Comparison of ENCODE assay signal across 9 mouse cellular contexts in the genomic region with DNA sequence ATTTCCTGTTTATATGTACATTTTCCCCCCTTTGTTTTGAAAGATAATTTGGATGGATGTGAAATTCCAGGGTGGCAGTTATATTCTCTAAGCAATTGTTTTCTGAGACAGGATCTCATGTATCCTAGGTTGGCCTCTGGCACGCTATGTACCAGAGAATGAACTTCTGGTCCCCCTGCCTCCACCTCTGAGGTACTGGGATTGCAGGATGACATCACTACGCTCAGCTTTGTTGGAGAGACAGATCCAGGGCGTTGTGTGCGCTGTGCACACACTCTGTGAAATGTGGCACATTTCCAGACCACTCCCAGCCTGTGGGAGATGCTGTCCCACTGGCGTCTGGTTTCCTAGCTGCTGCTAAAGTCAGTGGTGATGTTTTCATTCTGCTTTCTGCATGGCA. TPM values are rescaled to one million over a fixed set of nuclear protein-coding genes. Genes with fewer than 3 reads are reported as not detected.
A peak's percentile ranks its signal among the peaks of the same experiment; 100 is the strongest.
DNase-seq lines count a peak whose midpoint lies in the region; ATAC-seq and TF ChIP-seq lines count a peak whose summit lies in the region.
"Had no signal": no experiment of that assay in that cellular context is flagged by ENCODE, and none has a peak within 500 bp of the region (broad histone marks: within the 10 kb centered on the region; RNA-seq: fewer than 3 reads in every experiment).

No protein-coding gene starts in this region.

- 0 out of 2 replicates have a peak, but pooled peaks have one; percentile 33 for TF ChIP-seq EP300 in heart, postnatal 0 days (IDR thresholded peaks at IDR 0.05; ENCODE audit: low read depth)

- DNase-seq in hindbrain, embryonic 10.5 days (ENCODE audit: low spot score) = no peak
- DNase-seq in brain, adult 2 months (ENCODE audit: low read depth, low spot score) = peak; percentile 61
- DNase-seq in heart, postnatal 0 days (ENCODE audit: low spot score) = peak; percentile 62
- no peak for DNase-seq in cerebellum, postnatal 4 days (ENCODE audit: low spot score in 2 of 2)
- no peak for DNase-seq in T-cell, adult 2 months (ENCODE audit: low spot score)

- H3K4me3 ChIP-seq in hindbrain, embryonic 13.5 days = no peak overlapping the region
- H3K4me3 ChIP-seq in hindbrain, embryonic 10.5 days = no peak overlapping the region
- no peak overlapping the region for H3K4me3 ChIP-seq in heart, postnatal 0 days (ENCODE audit: low read depth, low read length)
- H3K4me3 ChIP-seq in limb, embryonic 13.5 days = no peak overlapping the region

- TF ChIP-seq CTCF in heart, postnatal 0 days (IDR thresholded peaks at IDR 0.05; ENCODE audit: low read depth) = no peak

- H3K4me2 ChIP-seq in hindbrain, embryonic 13.5 days = no peak overlapping the region
- H3K4me2 ChIP-seq in heart, postnatal 0 days (ENCODE audit: low read depth, low read length) = peak overlapping the region; percentile 12; the same call in 1 of the 2 replicates
- H3K4me2 ChIP-seq in limb, embryonic 13.5 days (replicated peaks) = peak overlapping the region; percentile 19; the same call in 1 of the 2 replicates

- H3K4me1 ChIP-seq in hindbrain, embryonic 13.5 days (replicated peaks) = no peaks in the 10 kb centered on the region; the same call in 1 of the 2 replicates
- no peaks in the 10 kb centered on the region for H3K4me1 ChIP-seq in hindbrain, embryonic 10.5 days (replicated peaks)
- H3K4me1 ChIP-seq in heart, postnatal 0 days (ENCODE audit: control insufficient read depth, insufficient read depth) = peaks cover 9% of the 10 kb centered on the region; the same call in 1 of the 2 replicates
- peaks cover 16% of the 10 kb centered on the region for H3K4me1 ChIP-seq in limb, embryonic 13.5 days

- H3K9me3 ChIP-seq in hindbrain, embryonic 13.5 days = no peaks in the 10 kb centered on the region
- no peaks in the 10 kb centered on the region for H3K9me3 ChIP-seq in hindbrain, embryonic 10.5 days
- H3K9me3 ChIP-seq in heart, postnatal 0 days (replicated peaks; ENCODE audit: control insufficient read depth, low read length) = no peaks in the 10 kb centered on the region
- H3K9me3 ChIP-seq in limb, embryonic 13.5 days = no peaks in the 10 kb centered on the region

- 52% methylated on average over 5 of the region's 5 CpGs for WGBS in hindbrain, embryonic 13.5 days
- 71% methylated on average over 5 of the region's 5 CpGs for WGBS in hindbrain, embryonic 10.5 days
- WGBS in heart, postnatal 0 days = 10% methylated on average over 5 of the region's 5 CpGs
- WGBS in limb, embryonic 13.5 days = 34% methylated on average over 5 of the region's 5 CpGs

- H3K27me3 ChIP-seq in hindbrain, embryonic 13.5 days = no peaks in the 10 kb centered on the region
- H3K27me3 ChIP-seq in hindbrain, embryonic 10.5 days (ENCODE audit: insufficient read depth, poor library complexity, severe bottlenecking) = no peaks in the 10 kb centered on the region
- no peaks in the 10 kb centered on the region for H3K27me3 ChIP-seq in heart, postnatal 0 days (ENCODE audit: control insufficient read depth, insufficient read depth, low read length)
- no peaks in the 10 kb centered on the region for H3K27me3 ChIP-seq in limb, embryonic 13.5 days

- no peak overlapping the region for H3K9ac ChIP-seq in hindbrain, embryonic 13.5 days
- H3K9ac ChIP-seq in heart, postnatal 0 days (replicated peaks; ENCODE audit: low read depth, low read length) = no peak overlapping the region
- H3K9ac ChIP-seq in limb, embryonic 13.5 days = no peak overlapping the region

- no peaks in the 10 kb centered on the region for H3K36me3 ChIP-seq in hindbrain, embryonic 13.5 days
- H3K36me3 ChIP-seq in hindbrain, embryonic 10.5 days = no peaks in the 10 kb centered on the region
- no peaks in the 10 kb centered on the region for H3K36me3 ChIP-seq in heart, postnatal 0 days (replicated peaks; ENCODE audit: control insufficient read depth, insufficient read depth, low read length)
- H3K36me3 ChIP-seq in limb, embryonic 13.5 days = no peaks in the 10 kb centered on the region
- H3K36me3 ChIP-seq: G1E had no signal

- peak; percentile 63; the same call in 1 of the 2 replicates for ATAC-seq in hindbrain, embryonic 13.5 days (ENCODE audit: low FRiP score)
- ATAC-seq in heart, postnatal 0 days (ENCODE audit: insufficient read depth, low read depth) = peak; percentile 92
- ATAC-seq in limb, embryonic 13.5 days (ENCODE audit: low FRiP score, low read depth) = peak; percentile 89
- no peak for ATAC-seq in inflammation-experienced regulatory T-cells, adult 6 months

- peak overlapping the region; percentile 13; the same call in 1 of the 2 replicates for H3K27ac ChIP-seq in hindbrain, embryonic 13.5 days
- no peak overlapping the region for H3K27ac ChIP-seq in hindbrain, embryonic 10.5 days
- peak overlapping the region; percentile 59 for H3K27ac ChIP-seq in heart, postnatal 0 days (ENCODE audit: low read depth)
- H3K27ac ChIP-seq in limb, embryonic 13.5 days = peak overlapping the region; percentile 76; the same call in 1 of the 2 replicates

RNA-seq across cellular contexts. Expression of gene Uchl1, which starts 21.7 kb away (rescaled TPM):
- polyA plus RNA-seq in hindbrain, embryonic 13.5 days (2015; fragmentation: Nextera tagmentation; extraction: Ambion mirVana) = 1,231 and 1,258 TPM in 2 replicates
- 287 and 400 TPM in 2 replicates for polyA plus RNA-seq in hindbrain, embryonic 10.5 days (2016; fragmentation: Nextera tagmentation; extraction: Ambion mirVana)
- total RNA-seq in heart, postnatal 0 days (2014; rRNA removed; ENCODE audit: low replicate concordance) = 97.4 and 108 TPM in 2 replicates
- 56.7 and 69.9 TPM in 2 replicates for polyA plus RNA-seq in heart, postnatal 0 days (2015; fragmentation: Nextera tagmentation; extraction: Ambion mirVana)
- 95.3 and 95.8 TPM in 2 replicates for polyA plus RNA-seq in limb, embryonic 13.5 days (2015; fragmentation: Nextera tagmentation; extraction: Ambion mirVana)
- polyA plus RNA-seq in inflammation-experienced regulatory T-cells, adult 6 months (2017; shearing (Covaris generic)) = under 1 TPM in 1 of 3 experiments, not detected in 2; 0.87 TPM
- polyA plus RNA-seq: G1E had no signal

RNA-seq across cellular contexts. Expression of gene Apbb2, which starts 35.6 kb away (rescaled TPM):
- 126 TPM in 2 replicates for polyA plus RNA-seq in hindbrain, embryonic 13.5 days (2015; fragmentation: Nextera tagmentation; extraction: Ambion mirVana)
- polyA plus RNA-seq in hindbrain, embryonic 10.5 days (2016; fragmentation: Nextera tagmentation; extraction: Ambion mirVana) = 28.2 and 44.4 TPM in 2 replicates
- 31.1 and 41.0 TPM in 2 replicates for total RNA-seq in heart, postnatal 0 days (2014; rRNA removed; ENCODE audit: low replicate concordance)
- polyA plus RNA-seq in heart, postnatal 0 days (2015; fragmentation: Nextera tagmentation; extraction: Ambion mirVana) = 31.8 and 31.9 TPM in 2 replicates
- 60.2 and 63.9 TPM in 2 replicates for polyA plus RNA-seq in limb, embryonic 13.5 days (2015; fragmentation: Nextera tagmentation; extraction: Ambion mirVana)
- polyA plus RNA-seq in inflammation-experienced regulatory T-cells, adult 6 months (2017; shearing (Covaris generic)) = under 1 TPM; 0.42 to 0.80 (median 0.55) TPM
- polyA plus RNA-seq: G1E had no signal

Comparison
In these comparisons a context has a peak if more than half of its experiments do, and no peak if none do; other contexts are left out.
1. DNase-seq: peak in brain, adult 2 months (single experiment) and heart, postnatal 0 days (single experiment); none in hindbrain, embryonic 10.5 days (single experiment), cerebellum, postnatal 4 days (0 of 2) and T-cell, adult 2 months (single experiment).
2. RNA of gene Uchl1, which starts 21.7 kb away (polyA plus RNA-seq): 1,231 to 1,258 TPM in hindbrain, embryonic 13.5 days, 287 to 400 TPM in hindbrain, embryonic 10.5 days, 95.3 to 95.8 TPM in limb, embryonic 13.5 days and 56.7 to 69.9 TPM in heart, postnatal 0 days; 0.87 TPM in inflammation-experienced regulatory T-cells, adult 6 months; every median in the first group is over 10 times any median in the second.
3. RNA of gene Apbb2, which starts 35.6 kb away (polyA plus RNA-seq): 126 TPM in hindbrain, embryonic 13.5 days, 60.2 to 63.9 TPM in limb, embryonic 13.5 days, 28.2 to 44.4 TPM in hindbrain, embryonic 10.5 days and 31.8 to 31.9 TPM in heart, postnatal 0 days; 0.42 to 0.80 TPM in inflammation-experienced regulatory T-cells, adult 6 months; every median in the first group is over 10 times any median in the second.